Mouse (Mus musculus): ENCODE results near the gene 1700001C19Rik. TPM values are rescaled to one million over a fixed set of nuclear protein-coding genes. Genes with fewer than 3 reads are reported as not detected.
A peak's percentile ranks its signal among the peaks of the same experiment; 100 is the strongest.

Gene 1700001C19Rik
- total RNA-seq, 1 experiment, result 0.85 TPM

GRCm38 (mm10) chr17:47467659-47468058 is 30.5 kb upstream of the 1700001C19Rik start:
- Histone ChIP-seq H3K9ac (ENCODE audit: insufficient read depth, low read depth, low read length, poor library complexity, severe bottlenecking) (no peak overlapping the region), H3K27ac (ENCODE audit: insufficient read depth, low read depth, low read length, poor library complexity, severe bottlenecking) (no peak overlapping the region), H3K36me3 (ENCODE audit: control insufficient read depth, insufficient read depth, low read length, poor library complexity, severe bottlenecking) (peaks cover 4% of the 10 kb centered on the region; the same call in 1 of the 2 replicates), H3K4me3 (ENCODE audit: insufficient read depth in 1 of 2, low read depth in 1 of 2, low read length in 2 of 2, poor library complexity in 1 of 2, severe bottlenecking in 1 of 2) (peak overlapping the region; percentile 67 to 68; a peak in 2 of 4 replicates), H3K9me3 (ENCODE audit: control insufficient read depth, insufficient read depth, low read depth, low read length) (no peaks in the 10 kb centered on the region), H3K4me1 (ENCODE audit: control insufficient read depth in 2 of 2, insufficient read depth in 2 of 2, low read length in 2 of 2, poor library complexity in 1 of 2) (peaks cover 0 to 31% of the 10 kb centered on the region in 2 experiments; a peak in 3 of 4 replicates)
- no peak for DNase-seq (ENCODE audit: low read depth, low spot score)
- TF ChIP-seq MAFK (IDR thresholded peaks at IDR 0.05; ENCODE audit: insufficient read depth, low read depth, low read length) (no peak), ZC3H11A (IDR thresholded peaks at IDR 0.05; ENCODE audit: borderline replicate concordance, low read depth, low read length) (no peak), CHD2 (IDR thresholded peaks at IDR 0.05; ENCODE audit: low read depth, low read length) (no peak), ZNF384 (IDR thresholded peaks at IDR 0.05; ENCODE audit: low read depth, low read length) (no peak), HCFC1 (IDR thresholded peaks at IDR 0.05; ENCODE audit: borderline replicate concordance, insufficient read depth, low read length) (no peak)
- in situ Hi-C loops (cut with MboI; ENCODE audit: low sequenced_read_pairs in 2 of 2, unreplicated experiment in 2 of 2), result no loop called here

DNA sequence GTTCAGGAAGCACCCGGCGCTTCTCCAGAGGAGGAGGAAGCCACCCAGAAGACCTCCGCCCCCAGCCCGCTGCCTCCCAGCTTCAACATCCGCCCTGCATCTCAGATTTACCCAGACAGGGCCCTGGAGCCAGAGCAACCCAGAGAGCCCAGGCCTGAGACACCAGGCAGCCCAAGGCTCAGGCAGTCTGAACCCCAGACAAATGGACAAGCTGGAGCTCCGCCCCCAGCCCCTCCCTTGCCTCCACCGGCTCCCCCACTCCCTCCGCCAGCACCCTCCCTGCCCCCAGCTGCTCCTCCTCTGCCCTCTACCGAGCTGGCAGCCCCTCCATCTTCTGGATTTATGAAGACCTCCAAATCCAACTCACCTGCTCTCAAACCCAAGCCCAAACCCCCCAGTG is 29.1 kb upstream of the 1700001C19Rik start:
- peak overlapping the region; percentile 41; the same call in 1 of the 2 replicates for H3K9ac ChIP-seq (ENCODE audit: insufficient read depth, low read depth, low read length, poor library complexity, severe bottlenecking)
- no peak for DNase-seq (ENCODE audit: low read depth, low spot score)
- no peaks in the 10 kb centered on the region for H3K9me3 ChIP-seq (ENCODE audit: control insufficient read depth, insufficient read depth, low read depth, low read length)
- H3K27ac ChIP-seq (ENCODE audit: insufficient read depth, low read depth, low read length, poor library complexity, severe bottlenecking), result no peak overlapping the region
- H3K4me1 ChIP-seq (ENCODE audit: control insufficient read depth in 2 of 2, insufficient read depth in 2 of 2, low read length in 2 of 2, poor library complexity in 1 of 2), result peaks cover 0 to 35% of the 10 kb centered on the region in 2 experiments; a peak in 3 of 4 replicates
- peaks cover 4% of the 10 kb centered on the region; the same call in 1 of the 2 replicates for H3K36me3 ChIP-seq (ENCODE audit: control insufficient read depth, insufficient read depth, low read length, poor library complexity, severe bottlenecking)
- no peak overlapping the region for H3K4me3 ChIP-seq (ENCODE audit: insufficient read depth in 1 of 2, low read depth in 1 of 2, low read length in 2 of 2, poor library complexity in 1 of 2, severe bottlenecking in 1 of 2)
- TF ChIP-seq MAFK (IDR thresholded peaks at IDR 0.05; ENCODE audit: insufficient read depth, low read depth, low read length), result no peak
- TF ChIP-seq HCFC1 (IDR thresholded peaks at IDR 0.05; ENCODE audit: borderline replicate concordance, insufficient read depth, low read length), result no peak
- TF ChIP-seq CHD2 (IDR thresholded peaks at IDR 0.05; ENCODE audit: low read depth, low read length), result no peak
- no peak for TF ChIP-seq ZC3H11A (IDR thresholded peaks at IDR 0.05; ENCODE audit: borderline replicate concordance, low read depth, low read length)
- TF ChIP-seq ZNF384 (IDR thresholded peaks at IDR 0.05; ENCODE audit: low read depth, low read length), result no peak
- in situ Hi-C loops (cut with MboI; ENCODE audit: low sequenced_read_pairs in 2 of 2, unreplicated experiment in 2 of 2), result no loop called here

- in situ Hi-C loops (cut with MboI; ENCODE audit: low sequenced_read_pairs in 2 of 2, unreplicated experiment in 2 of 2), result no loop called here
- no peaks in the 10 kb centered on the region for H3K9me3 ChIP-seq (ENCODE audit: control insufficient read depth, insufficient read depth, low read depth, low read length)
These were observed 27.8 kb upstream of the 1700001C19Rik start for GRCm38 (mm10) chr17:47465016-47465415.

DNA sequence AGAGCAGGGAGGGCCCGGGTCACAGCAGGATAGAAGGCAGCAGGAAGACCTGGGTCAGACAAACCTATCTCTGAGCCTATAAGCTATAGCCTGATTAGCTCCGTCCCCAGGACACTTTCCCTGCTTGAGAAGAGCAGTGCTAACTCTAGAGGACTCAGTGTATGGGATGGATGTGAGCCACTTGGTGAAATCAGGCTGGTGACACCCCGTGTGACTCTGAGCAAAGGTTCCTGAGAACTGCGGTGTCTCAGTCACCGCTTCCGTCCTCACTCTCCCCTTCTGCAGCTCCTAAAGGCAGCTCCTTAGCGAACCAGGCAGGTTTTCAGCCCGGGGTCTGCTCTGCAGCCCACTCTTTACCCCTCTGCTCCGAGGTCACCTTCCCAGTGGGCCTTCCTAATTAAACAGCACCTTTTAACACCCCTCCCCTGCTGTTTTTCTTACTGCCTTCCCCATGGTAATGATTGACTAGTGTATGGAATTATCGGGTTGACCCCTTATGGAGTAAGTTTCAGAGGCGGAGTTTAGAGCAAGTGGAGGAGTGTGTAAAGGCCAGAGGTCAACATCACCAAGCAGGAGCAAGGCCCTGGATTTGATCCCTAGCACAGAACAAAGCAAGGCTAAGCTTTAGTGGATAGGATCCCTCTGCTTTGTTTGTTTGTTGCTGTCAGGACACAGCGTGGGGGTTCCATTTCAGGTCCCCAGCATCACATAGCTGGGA is 27.2 kb upstream of the 1700001C19Rik start:
- Histone ChIP-seq H3K4me3 (ENCODE audit: insufficient read depth in 1 of 2, low read depth in 1 of 2, low read length in 2 of 2, poor library complexity in 1 of 2, severe bottlenecking in 1 of 2) (no peak overlapping the region), H3K9ac (ENCODE audit: insufficient read depth, low read depth, low read length, poor library complexity, severe bottlenecking) (no peak overlapping the region), H3K9me3 (ENCODE audit: control insufficient read depth, insufficient read depth, low read depth, low read length) (no peaks in the 10 kb centered on the region), H3K36me3 (ENCODE audit: control insufficient read depth, insufficient read depth, low read length, poor library complexity, severe bottlenecking) (peaks cover 2% of the 10 kb centered on the region; the same call in 1 of the 2 replicates), H3K4me1 (ENCODE audit: control insufficient read depth in 2 of 2, insufficient read depth in 2 of 2, low read length in 2 of 2, poor library complexity in 1 of 2) (peaks cover 0 to 35% of the 10 kb centered on the region in 2 experiments; a peak in 3 of 4 replicates), H3K27ac (ENCODE audit: insufficient read depth, low read depth, low read length, poor library complexity, severe bottlenecking) (no peak overlapping the region)
- no peak for DNase-seq (ENCODE audit: low read depth, low spot score)
- in situ Hi-C loops (cut with MboI; ENCODE audit: low sequenced_read_pairs in 2 of 2, unreplicated experiment in 2 of 2), result no loop called here
- TF ChIP-seq ZNF384 (IDR thresholded peaks at IDR 0.05; ENCODE audit: low read depth, low read length) (no peak), HCFC1 (IDR thresholded peaks at IDR 0.05; ENCODE audit: borderline replicate concordance, insufficient read depth, low read length) (no peak), ZC3H11A (IDR thresholded peaks at IDR 0.05; ENCODE audit: borderline replicate concordance, low read depth, low read length) (no peak), MAFK (IDR thresholded peaks at IDR 0.05; ENCODE audit: insufficient read depth, low read depth, low read length) (no peak), CHD2 (IDR thresholded peaks at IDR 0.05; ENCODE audit: low read depth, low read length) (no peak)

More at GRCm38 (mm10) chr17:47465016-47465415, 27.8 kb upstream of the 1700001C19Rik start:
- no peak overlapping the region for H3K27ac ChIP-seq (ENCODE audit: insufficient read depth, low read depth, low read length, poor library complexity, severe bottlenecking)
- peaks cover 0 to 35% of the 10 kb centered on the region in 2 experiments; a peak in 3 of 4 replicates for H3K4me1 ChIP-seq (ENCODE audit: control insufficient read depth in 2 of 2, insufficient read depth in 2 of 2, low read length in 2 of 2, poor library complexity in 1 of 2)
- DNase-seq (ENCODE audit: low read depth, low spot score), result no peak
- H3K4me3 ChIP-seq (ENCODE audit: insufficient read depth in 1 of 2, low read depth in 1 of 2, low read length in 2 of 2, poor library complexity in 1 of 2, severe bottlenecking in 1 of 2), result no peak overlapping the region
- TF ChIP-seq ZNF384 (IDR thresholded peaks at IDR 0.05; ENCODE audit: low read depth, low read length) (no peak), CHD2 (IDR thresholded peaks at IDR 0.05; ENCODE audit: low read depth, low read length) (no peak), MAFK (IDR thresholded peaks at IDR 0.05; ENCODE audit: insufficient read depth, low read depth, low read length) (no peak), ZC3H11A (IDR thresholded peaks at IDR 0.05; ENCODE audit: borderline replicate concordance, low read depth, low read length) (no peak), HCFC1 (IDR thresholded peaks at IDR 0.05; ENCODE audit: borderline replicate concordance, insufficient read depth, low read length) (no peak)
- H3K36me3 ChIP-seq (ENCODE audit: control insufficient read depth, insufficient read depth, low read length, poor library complexity, severe bottlenecking), result peaks cover 3% of the 10 kb centered on the region; the same call in 1 of the 2 replicates
- H3K9ac ChIP-seq (ENCODE audit: insufficient read depth, low read depth, low read length, poor library complexity, severe bottlenecking), result no peak overlapping the region

Data from ES-E14 (cell line).